ENCODE assay signal across 16 mouse cellular contexts in genomic region chr12:110214833-110215232, GRCm38 (mm10).
DNase-seq lines count a peak whose midpoint lies in the region; ATAC-seq and TF ChIP-seq lines count a peak whose summit lies in the region.
"Had no signal": no experiment of that assay in that cellular context is flagged by ENCODE, and none has a peak within 500 bp of the region (broad histone marks: within the 10 kb centered on the region; RNA-seq: fewer than 3 reads in every experiment).

No protein-coding gene starts in this region.

- H3K9ac ChIP-seq in limb, embryonic 11.5 days (ENCODE audit: low read length): no peak overlapping the region
- H3K9ac ChIP-seq in kidney, embryonic 15.5 days: no peak overlapping the region
- H3K9ac ChIP-seq: limb, embryonic 12.5 days had no signal

- ATAC-seq in limb, embryonic 11.5 days (ENCODE audit: insufficient number of reproducible peaks, low FRiP score, low TSS enrichment, low read depth): no peak
- ATAC-seq in Patski: peak; percentile 67
- peak; percentile 75 for ATAC-seq in kidney, embryonic 15.5 days (replicated peaks; ENCODE audit: low FRiP score)
- ATAC-seq: forebrain, embryonic 16.5 days had no signal

- H3K4me1 ChIP-seq in limb, embryonic 11.5 days (ENCODE audit: control insufficient read depth, insufficient read depth, low read length): peaks cover 5% of the 10 kb centered on the region; the same call in 1 of the 2 replicates
- peaks cover 17% of the 10 kb centered on the region for H3K4me1 ChIP-seq in limb, embryonic 10.5 days
- H3K4me1 ChIP-seq in kidney, embryonic 15.5 days: peaks cover 10% of the 10 kb centered on the region

- H3K9me3 ChIP-seq in limb, embryonic 11.5 days (ENCODE audit: control insufficient read depth, low read length): no peaks in the 10 kb centered on the region
- no peaks in the 10 kb centered on the region for H3K9me3 ChIP-seq in limb, embryonic 10.5 days (replicated peaks)
- H3K9me3 ChIP-seq in kidney, embryonic 15.5 days (replicated peaks): no peaks in the 10 kb centered on the region
- H3K9me3 ChIP-seq: limb, embryonic 12.5 days had no signal

- CTCF ChIA-PET in Patski (lab: Charles Lee): no interaction called here

- H3K36me3 ChIP-seq in limb, embryonic 11.5 days (ENCODE audit: control insufficient read depth, insufficient read depth, low read length): no peaks in the 10 kb centered on the region
- H3K36me3 ChIP-seq in limb, embryonic 10.5 days: no peaks in the 10 kb centered on the region
- no peaks in the 10 kb centered on the region for H3K36me3 ChIP-seq in kidney, embryonic 15.5 days
- H3K36me3 ChIP-seq: limb, embryonic 12.5 days had no signal

- 23% methylated on average over 8 of the region's 8 CpGs for WGBS in limb, embryonic 11.5 days
- WGBS in limb, embryonic 10.5 days: 31% methylated on average over 8 of the region's 8 CpGs
- WGBS in kidney, embryonic 15.5 days: 17% methylated on average over 8 of the region's 8 CpGs

- in situ Hi-C loops in Patski (cut with MboI; ENCODE audit: low pct_unique_long_range_greater_than_20kb): no loop called here

- no peak for TF ChIP-seq CTCF in Patski (IDR thresholded peaks at IDR 0.05)

- H3K27ac ChIP-seq in limb, embryonic 11.5 days (replicated peaks; ENCODE audit: low read depth, low read length): no peak overlapping the region
- no peak overlapping the region for H3K27ac ChIP-seq in limb, embryonic 10.5 days
- H3K27ac ChIP-seq in kidney, embryonic 15.5 days: no peak overlapping the region
- H3K27ac ChIP-seq: limb, embryonic 12.5 days had no signal

- POLR2A ChIA-PET in Patski (lab: Charles Lee): interaction anchor here (1.6 kb wide), 1 partner anchor 11 kb away, joined by 5 read pairs; no protein-coding TSS in a partner anchor

- no peak overlapping the region for H3K4me3 ChIP-seq in limb, embryonic 11.5 days (ENCODE audit: low read depth, low read length)
- no peak overlapping the region for H3K4me3 ChIP-seq in limb, embryonic 10.5 days
- H3K4me3 ChIP-seq in kidney, embryonic 15.5 days (replicated peaks): no peak overlapping the region
- H3K4me3 ChIP-seq: limb, embryonic 12.5 days; myocyte had no signal

- H3K4me2 ChIP-seq in limb, embryonic 11.5 days (ENCODE audit: low read depth, severe bottlenecking): no peak overlapping the region
- no peak overlapping the region for H3K4me2 ChIP-seq in kidney, embryonic 15.5 days
- H3K4me2 ChIP-seq: heart, embryonic 11.5 days; limb, embryonic 12.5 days had no signal

- peak; percentile 30 for DNase-seq in limb, embryonic 11.5 days (ENCODE audit: low spot score)
- DNase-seq in limb, embryonic 10.5 days (ENCODE audit: low spot score): no peak
- no peak for DNase-seq in Patski (ENCODE audit: low read depth, low spot score)
- peak; percentile 37 for DNase-seq in mesoderm, embryonic 11.5 days (ENCODE audit: low read depth, low spot score)
- DNase-seq in cerebellum, adult 9-11 months: no peak
- DNase-seq in right cerebral cortex, postnatal 25 days: no peak
- DNase-seq: adrenal gland, adult 8-10 months; cerebellum, postnatal 10 days; gastrocnemius, postnatal 10 days; heart, postnatal 36 days; thymus, adult 18-20 months had no signal

- peaks cover 3% of the 10 kb centered on the region; the same call in 1 of the 2 replicates for H3K27me3 ChIP-seq in limb, embryonic 11.5 days (ENCODE audit: control insufficient read depth, insufficient read depth, low read length)
- H3K27me3 ChIP-seq in limb, embryonic 10.5 days (ENCODE audit: low read depth, poor library complexity, severe bottlenecking): peaks cover 53% of the 10 kb centered on the region
- H3K27me3 ChIP-seq in Patski: no peaks in the 10 kb centered on the region
- H3K27me3 ChIP-seq in kidney, embryonic 15.5 days: no peaks in the 10 kb centered on the region

Comparison
In these comparisons a context has a peak if more than half of its experiments do, and no peak if none do; other contexts are left out.
1. DNase-seq: peak in limb, embryonic 11.5 days (single experiment) and mesoderm, embryonic 11.5 days (single experiment); none in limb, embryonic 10.5 days (single experiment), Patski (single experiment), cerebellum, adult 9-11 months (single experiment) and right cerebral cortex, postnatal 25 days (single experiment).